Mouse (Mus musculus) neural tube, embryonic 13.5 days (tissue): ENCODE data around the gene Nasp. TPM values are rescaled to one million over a fixed set of nuclear protein-coding genes. Genes with fewer than 3 reads are reported as not detected.

Source experiments
- ATAC-seq: fragments of 200-750 bp; cut with Nextera tagmentation; 2 replicates; pipeline ENCODE4 v1.8.0; 2017; ENCODE audit warnings: low read depth, mild to moderate bottlenecking, moderate TSS enrichment, moderate library complexity
- H3K27ac ChIP-seq: fragments of 300-500 bp; sonication (generic); replicated peaks from 2 replicates; pipeline ENCODE4 v1.5.1; 2015; ENCODE audit warnings: moderate library complexity, mild to moderate bottlenecking, inconsistent platforms
- H3K27me3 ChIP-seq: fragments of 300-500 bp; sonication (generic); 2 replicates; pipeline ENCODE4 v1.6.1; 2015; ENCODE audit warnings: mild to moderate bottlenecking, inconsistent platforms
- H3K36me3 ChIP-seq: fragments of 300-500 bp; sonication (generic); 2 replicates; pipeline ENCODE4 v1.6.1; 2015; ENCODE audit warnings: mild to moderate bottlenecking, inconsistent platforms
- H3K4me1 ChIP-seq: fragments of 300-500 bp; sonication (generic); replicated peaks from 2 replicates; pipeline ENCODE4 v1.6.1; 2015; ENCODE audit warnings: inconsistent platforms
- H3K4me2 ChIP-seq: fragments of 300-500 bp; sonication (generic); 2 replicates; pipeline ENCODE4 v1.6.1; 2015; ENCODE audit warnings: inconsistent platforms, mild to moderate bottlenecking, moderate library complexity
- H3K4me3 ChIP-seq: fragments of 300-500 bp; sonication (generic); 2 replicates; pipeline ENCODE4 v1.5.1; 2015; ENCODE audit warnings: mild to moderate bottlenecking, inconsistent platforms
- H3K9ac ChIP-seq: fragments of 300-500 bp; sonication (generic); 2 replicates; pipeline ENCODE4 v1.6.1; 2015; ENCODE audit warnings: moderate library complexity, mild to moderate bottlenecking, inconsistent platforms
- H3K9me3 ChIP-seq: fragments of 300-500 bp; sonication (generic); 2 replicates; pipeline ENCODE4 v1.6.1; 2016; ENCODE audit warnings: inconsistent platforms
- whole genome bisulfite sequencing: fragments of 180-500 bp; shearing (Covaris S2); methylation state at CpG from one replicate; pipeline ENCODE4 v1.1.7; 2015; 5-methylcytosine and 5-hydroxymethylcytosine counted together
- polyA plus RNA-seq: library from polyadenylated mRNA; unstranded; fragments of >200 nt; fragmentation: Nextera tagmentation; extraction: Ambion mirVana; gene quantifications from 2 replicates; pipeline ENCODE4 v1.2.1, GENCODE M21; 2015

The Nasp gene
- polyA plus RNA-seq, 1 experiment from 2014 or later, result 89.8 TPM

- Histone ChIP-seq H3K27me3 (no peaks in the 10 kb centered on the region), H3K36me3 (peaks cover 23% of the 10 kb centered on the region), H3K9ac (peak within 1 kb of the TSS; percentile 74), H3K4me1 (peaks cover 34% of the 10 kb centered on the region), H3K4me3 (peak within 1 kb of the TSS; percentile 70), H3K9me3 (no peaks in the 10 kb centered on the region), H3K27ac (peak within 1 kb of the TSS; percentile 90), H3K4me2 (peak within 1 kb of the TSS; percentile 66)
- 3% methylated on average over 23 of the region's 23 CpGs for WGBS
- ATAC-seq, result no peak
Observed at GRCm38 (mm10) chr4:116555413-116556300, 72.1 kb downstream of the Nasp start, which contains the start of gene Tmem69. Gene Tmem69, minus strand, starts transcription at chr4:116555936.

GRCm38 (mm10) chr4:116553035-116553434 is 74.7 kb downstream of the Nasp start:
- no peak overlapping the region for H3K4me2 ChIP-seq
- WGBS, result 96% methylated on average over 3 of the region's 3 CpGs
- no peak overlapping the region for H3K27ac ChIP-seq
- H3K4me3 ChIP-seq, result no peak overlapping the region
- H3K9me3 ChIP-seq, result no peaks in the 10 kb centered on the region
- no peak overlapping the region for H3K9ac ChIP-seq
- H3K4me1 ChIP-seq, result peaks cover 10% of the 10 kb centered on the region
- no peaks in the 10 kb centered on the region for H3K27me3 ChIP-seq
- peaks cover 23% of the 10 kb centered on the region for H3K36me3 ChIP-seq
- no peak for ATAC-seq

Other genes with a start within 250 kb of the Nasp start
- 26.5 and 32.4 TPM in 2 replicates for gene Mast2, start 163.8 kb downstream of the Nasp start, polyA plus RNA-seq
- 9.9 and 10.6 TPM in 2 replicates for gene Ipp, start 120.4 kb downstream of the Nasp start, polyA plus RNA-seq
- 32.2 and 37.7 TPM in 2 replicates for gene Tmem69, start 72.0 kb downstream of the Nasp start, polyA plus RNA-seq
- 17.4 and 18.8 TPM in 2 replicates for gene Gpbp1l1, start 70.3 kb downstream of the Nasp start, polyA plus RNA-seq
- 4.3 and 4.7 TPM in 2 replicates for gene Ccdc17, start 31.3 kb downstream of the Nasp start, polyA plus RNA-seq
- 689 and 718 TPM in 2 replicates for gene Akr1a1, start 23.7 kb upstream of the Nasp start, polyA plus RNA-seq
- 505 and 512 TPM in 2 replicates for gene Prdx1, start 57.6 kb upstream of the Nasp start, polyA plus RNA-seq
- 24.7 and 26.3 TPM in 2 replicates for gene Mmachc, start 80.5 kb upstream of the Nasp start, polyA plus RNA-seq
- gene Ccdc163, start 80.6 kb upstream of the Nasp start, polyA plus RNA-seq, result 12.0 TPM in 2 replicates
- 3.0 and 4.0 TPM in 2 replicates for gene Tesk2, start 93.0 kb upstream of the Nasp start, polyA plus RNA-seq
- gene Toe1, start 179.7 kb upstream of the Nasp start, polyA plus RNA-seq, result 26.5 and 33.0 TPM in 2 replicates
- 6.5 and 8.3 TPM in 2 replicates for gene Mutyh, start 179.8 kb upstream of the Nasp start, polyA plus RNA-seq
- 1.2 and 2.7 TPM in 2 replicates for gene Hpdl, start 193.8 kb upstream of the Nasp start, polyA plus RNA-seq
- gene Zswim5, start 249.4 kb upstream of the Nasp start, polyA plus RNA-seq, result 7.7 and 8.1 TPM in 2 replicates